Mouse (Mus musculus) liver, embryonic 14.5 days (tissue): ENCODE data around the gene Dip2a. TPM values are rescaled to one million over a fixed set of nuclear protein-coding genes. Genes with fewer than 3 reads are reported as not detected.

Source experiments
- ATAC-seq: fragments of 200-750 bp; cut with Nextera tagmentation; 2 replicates; pipeline ENCODE4 v1.8.0; 2017; ENCODE audit warnings: moderate number of reproducible peaks, mild to moderate bottlenecking, moderate library complexity; ENCODE audit not compliant: insufficient read depth
- DNase-seq, 3 experiments: peaks; one replicate each; pipeline ENCODE4 v3.0.0-alpha.2; 2012 to 2013; ENCODE audit warnings: low read depth in 3 of 3, low spot score in 3 of 3
- H3K27ac ChIP-seq: fragments of 300-500 bp; sonication (generic); 2 replicates; pipeline ENCODE4 v1.5.1; 2014; ENCODE audit warnings: moderate library complexity, mild to moderate bottlenecking, control low read depth, inconsistent platforms
- H3K27me3 ChIP-seq: fragments of 300-500 bp; sonication (generic); 2 replicates; pipeline ENCODE4 v1.6.1; 2014; ENCODE audit warnings: mild to moderate bottlenecking, low read length, moderate library complexity; ENCODE audit not compliant: control insufficient read depth, insufficient read depth
- H3K36me3 ChIP-seq: fragments of 300-500 bp; sonication (generic); replicated peaks from 2 replicates; pipeline ENCODE4 v1.6.1; 2014; ENCODE audit warnings: low read depth; ENCODE audit not compliant: control insufficient read depth, insufficient read depth
- H3K4me1 ChIP-seq, 2 experiments: fragments of 200-500 bp in 1 of 2; fragments of 300-500 bp in 1 of 2; sonication (generic) in 1 of 2; replicated peaks; 2 replicates each; pipeline ENCODE4 v1.6.1; 2012 to 2014; ENCODE audit warnings: antibody characterized with exemption in 1 of 2, inconsistent platforms in 1 of 2, low read length in 1 of 2; ENCODE audit not compliant: control insufficient read depth in 2 of 2, insufficient read depth in 2 of 2
- H3K4me2 ChIP-seq: fragments of 300-500 bp; sonication (generic); 2 replicates; pipeline ENCODE4 v1.6.1; 2014; ENCODE audit warnings: low read depth, mild to moderate bottlenecking, control low read depth, moderate library complexity
- H3K4me3 ChIP-seq, 2 experiments: fragments of 200-500 bp in 1 of 2; fragments of 300-500 bp in 1 of 2; sonication (generic) in 1 of 2; 2 replicates each; pipeline ENCODE4 v1.5.1; 2012 to 2014; ENCODE audit warnings: low read depth in 2 of 2, low read length in 2 of 2, mild to moderate bottlenecking in 2 of 2, control low read depth in 1 of 2, inconsistent platforms in 1 of 2, moderate library complexity in 1 of 2; ENCODE audit not compliant: insufficient read depth in 1 of 2
- H3K9ac ChIP-seq: fragments of 300-500 bp; sonication (generic); replicated peaks from 2 replicates; pipeline ENCODE4 v1.6.1; 2014; ENCODE audit warnings: mild to moderate bottlenecking, control low read depth, moderate library complexity
- H3K9me3 ChIP-seq: fragments of 300-500 bp; sonication (generic); 2 replicates; pipeline ENCODE4 v1.6.1; 2016; ENCODE audit warnings: low read length, mixed read lengths; ENCODE audit not compliant: control insufficient read depth
- CTCF ChIP-seq: IDR thresholded peaks from 2 replicates; pipeline ENCODE4 v1.5.1; 2016; ENCODE audit warnings: antibody characterized with exemption, low read depth, control low read depth
- EP300 ChIP-seq: IDR thresholded peaks from 2 replicates; pipeline ENCODE4 v1.6.1; 2016; ENCODE audit warnings: antibody characterized with exemption, low read depth
- WGBS: fragments of 180-500 bp; shearing (Covaris S2); extraction: QIAGEN DNeasy Blood & Tissue Kit; methylation state at CpG from one replicate; pipeline ENCODE4 v1.1.7; 2014; ENCODE audit not compliant: insufficient replicate concordance; 5-methylcytosine and 5-hydroxymethylcytosine counted together
- polyA plus RNA-seq, 2 experiments: library from polyadenylated mRNA; depleted of rRNA in 1 of 2; stranded (reverse) in 1 of 2; unstranded in 1 of 2; fragments of >200 nt; fragmentation: Nextera tagmentation in 1 of 2; extraction: Ambion mirVana in 1 of 2; gene quantifications; 2 replicates each; pipeline versions ENCODE4 v1.2.1 to v1.2.3; 2012 to 2014

Gene Dip2a
- polyA plus RNA-seq, 2 experiments: 0.62 to 1.8 TPM

GRCm38 (mm10) chr10:76218240-76218639, 126.9 kb downstream of the Dip2a start:
- DNase-seq: no peak

DNA sequence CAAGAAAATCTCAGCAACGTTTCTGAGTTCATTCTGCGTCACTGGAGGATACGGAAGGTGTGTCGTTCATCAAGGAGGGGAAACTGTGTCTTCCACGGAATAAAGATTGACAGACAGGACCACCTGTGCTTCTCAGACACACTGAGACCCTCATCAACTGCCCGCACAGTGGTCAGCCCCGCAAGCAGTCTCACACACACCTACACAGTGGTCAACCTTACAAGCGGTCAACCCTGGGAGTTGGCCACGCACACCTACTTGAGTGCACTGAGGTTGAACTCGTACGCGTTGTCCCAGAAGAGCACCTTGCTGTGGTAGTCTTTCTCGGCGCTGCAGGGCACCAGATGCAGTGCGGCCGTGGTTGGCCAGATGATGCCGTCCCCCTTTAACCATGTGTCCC, 128.0 kb downstream of the Dip2a start:
- no peaks in the 10 kb centered on the region for H3K27me3 ChIP-seq
- H3K4me3 ChIP-seq: no peak overlapping the region
- TF ChIP-seq EP300: no peak
- no peak for TF ChIP-seq CTCF
- no peaks in the 10 kb centered on the region for H3K4me1 ChIP-seq
- no peak overlapping the region for H3K27ac ChIP-seq
- WGBS: 85% methylated on average over 17 of the region's 17 CpGs
- no peak for DNase-seq
- no peaks in the 10 kb centered on the region for H3K9me3 ChIP-seq
- H3K9ac ChIP-seq: no peak overlapping the region
- no peak overlapping the region for H3K4me2 ChIP-seq
- no peak for ATAC-seq
- no peaks in the 10 kb centered on the region for H3K36me3 ChIP-seq

More at GRCm38 (mm10) chr10:76218240-76218639, 126.9 kb downstream of the Dip2a start:
- Histone ChIP-seq H3K9me3 (no peaks in the 10 kb centered on the region), H3K27me3 (no peaks in the 10 kb centered on the region), H3K27ac (no peak overlapping the region), H3K4me3 (no peak overlapping the region), H3K4me2 (no peak overlapping the region), H3K4me1 (no peaks in the 10 kb centered on the region), H3K9ac (no peak overlapping the region), H3K36me3 (no peaks in the 10 kb centered on the region)
- TF ChIP-seq EP300: no peak
- TF ChIP-seq CTCF: no peak
- no peak for ATAC-seq
- WGBS: 61% methylated on average over 9 of the region's 9 CpGs

- Histone ChIP-seq H3K4me2 (no peak overlapping the region), H3K4me3 (no peak overlapping the region), H3K36me3 (no peaks in the 10 kb centered on the region), H3K4me1 (no peaks in the 10 kb centered on the region), H3K27ac (no peak overlapping the region), H3K27me3 (no peaks in the 10 kb centered on the region), H3K9ac (no peak overlapping the region), H3K9me3 (no peaks in the 10 kb centered on the region)
- WGBS: 58% methylated on average over 4 of the region's 4 CpGs
- no peak for TF ChIP-seq CTCF
- DNase-seq (no peak), ATAC-seq (no peak)
These were observed 130.9 kb downstream of the Dip2a start for GRCm38 (mm10) chr10:76214161-76214560.

GRCm38 (mm10) chr10:76212121-76212520, 133.0 kb downstream of the Dip2a start:
- Histone ChIP-seq H3K36me3 (no peaks in the 10 kb centered on the region), H3K4me2 (no peak overlapping the region), H3K4me1 (no peaks in the 10 kb centered on the region), H3K27ac (no peak overlapping the region), H3K9me3 (no peaks in the 10 kb centered on the region), H3K9ac (no peak overlapping the region), H3K27me3 (no peaks in the 10 kb centered on the region), H3K4me3 (no peak overlapping the region)
- ATAC-seq (no peak), DNase-seq (no peak)
- no peak for TF ChIP-seq EP300
- no peak for TF ChIP-seq CTCF
- WGBS: 63% methylated on average over 6 of the region's 6 CpGs

DNA sequence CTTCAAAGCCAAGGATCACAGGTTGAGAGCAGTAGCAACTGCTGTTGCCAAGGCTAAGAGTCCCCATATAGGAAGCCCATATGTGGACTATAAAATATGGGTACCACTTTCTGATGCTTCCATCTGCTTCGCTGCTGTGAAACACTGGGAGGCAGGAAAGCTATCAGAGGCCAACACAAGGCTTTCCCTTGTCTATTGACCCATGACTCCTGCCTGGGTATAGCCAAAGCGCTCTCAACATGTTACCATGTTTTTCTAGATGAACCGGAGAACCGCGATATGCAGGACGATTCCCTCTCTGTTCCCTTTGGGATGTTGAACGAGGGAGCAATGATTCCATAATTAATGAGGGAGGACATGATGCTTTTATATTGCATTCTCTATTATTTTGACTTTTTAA, 134.3 kb downstream of the Dip2a start:
- DNase-seq (no peak), ATAC-seq (no peak)
- H3K27me3 ChIP-seq: no peaks in the 10 kb centered on the region
- no peak overlapping the region for H3K27ac ChIP-seq
- H3K4me2 ChIP-seq: no peak overlapping the region
- H3K9me3 ChIP-seq: no peaks in the 10 kb centered on the region
- no peak overlapping the region for H3K9ac ChIP-seq
- WGBS: 87% methylated on average over 7 of the region's 7 CpGs
- no peaks in the 10 kb centered on the region for H3K36me3 ChIP-seq
- H3K4me3 ChIP-seq: no peak overlapping the region
- H3K4me1 ChIP-seq: no peaks in the 10 kb centered on the region
- TF ChIP-seq CTCF: no peak
- no peak for TF ChIP-seq EP300

Other genes starting within 250 kb of the Dip2a start
- 0.08 and 0.10 TPM in 2 replicates for gene Slc5a4b, start 234.3 kb downstream of the Dip2a start, polyA plus RNA-seq (2012; rRNA removed)
- 0.03 and 0.18 TPM in 2 replicates for gene Slc5a4b, start 234.3 kb downstream of the Dip2a start, polyA plus RNA-seq (2014; fragmentation: Nextera tagmentation; extraction: Ambion mirVana)
- 0.03 and 0.04 TPM in 2 replicates for gene Slc5a4a, start 197.8 kb downstream of the Dip2a start, polyA plus RNA-seq (2012; rRNA removed)
- gene Slc5a4a, start 197.8 kb downstream of the Dip2a start, polyA plus RNA-seq (2014; fragmentation: Nextera tagmentation; extraction: Ambion mirVana): not detected in 2 replicates
- gene Prmt2, start 107.4 kb downstream of the Dip2a start, polyA plus RNA-seq (2012; rRNA removed): 3.8 and 3.9 TPM in 2 replicates
- 4.3 and 5.0 TPM in 2 replicates for gene Prmt2, start 107.4 kb downstream of the Dip2a start, polyA plus RNA-seq (2014; fragmentation: Nextera tagmentation; extraction: Ambion mirVana)
- 0.06 TPM in 1 of 2 replicates, not detected in the other for gene S100b, start 91.4 kb downstream of the Dip2a start, polyA plus RNA-seq (2012; rRNA removed)
- gene S100b, start 91.4 kb downstream of the Dip2a start, polyA plus RNA-seq (2014; fragmentation: Nextera tagmentation; extraction: Ambion mirVana): not detected in 2 replicates
- not detected in 2 replicates for gene AC141477.1, start 95.2 kb upstream of the Dip2a start, polyA plus RNA-seq (2012; rRNA removed)
- not detected in 2 replicates for gene AC141477.1, start 95.2 kb upstream of the Dip2a start, polyA plus RNA-seq (2014; fragmentation: Nextera tagmentation; extraction: Ambion mirVana)
- 9.9 and 19.9 TPM in 2 replicates for gene Pcnt, start 97.5 kb upstream of the Dip2a start, polyA plus RNA-seq (2012; rRNA removed)
- gene Pcnt, start 97.5 kb upstream of the Dip2a start, polyA plus RNA-seq (2014; fragmentation: Nextera tagmentation; extraction: Ambion mirVana): 9.3 and 11.6 TPM in 2 replicates
- not detected in 2 replicates for gene 2610028H24Rik, start 103.8 kb upstream of the Dip2a start, polyA plus RNA-seq (2012; rRNA removed)
- gene 2610028H24Rik, start 103.8 kb upstream of the Dip2a start, polyA plus RNA-seq (2014; fragmentation: Nextera tagmentation; extraction: Ambion mirVana): not detected in 2 replicates
- 8.7 and 12.5 TPM in 2 replicates for gene Mcm3ap, start 123.6 kb upstream of the Dip2a start, polyA plus RNA-seq (2012; rRNA removed)
- 23.4 and 24.7 TPM in 2 replicates for gene Mcm3ap, start 123.6 kb upstream of the Dip2a start, polyA plus RNA-seq (2014; fragmentation: Nextera tagmentation; extraction: Ambion mirVana)
- gene Ybey, start 123.8 kb upstream of the Dip2a start, polyA plus RNA-seq (2012; rRNA removed): 1.1 and 1.5 TPM in 2 replicates
- gene Ybey, start 123.8 kb upstream of the Dip2a start, polyA plus RNA-seq (2014; fragmentation: Nextera tagmentation; extraction: Ambion mirVana): 1.8 TPM in 2 replicates
- 26.0 and 31.7 TPM in 2 replicates for gene Lss, start 186.3 kb upstream of the Dip2a start, polyA plus RNA-seq (2012; rRNA removed)
- 45.2 and 46.6 TPM in 2 replicates for gene Lss, start 186.3 kb upstream of the Dip2a start, polyA plus RNA-seq (2014; fragmentation: Nextera tagmentation; extraction: Ambion mirVana)
- 0.06 TPM in 1 of 2 replicates, not detected in the other for gene Spatc1l, start 217.0 kb upstream of the Dip2a start, polyA plus RNA-seq (2012; rRNA removed)
- gene Spatc1l, start 217.0 kb upstream of the Dip2a start, polyA plus RNA-seq (2014; fragmentation: Nextera tagmentation; extraction: Ambion mirVana): not detected in 2 replicates
- 27.8 and 29.9 TPM in 2 replicates for gene Ftcd, start 230.4 kb upstream of the Dip2a start, polyA plus RNA-seq (2012; rRNA removed)
- gene Ftcd, start 230.4 kb upstream of the Dip2a start, polyA plus RNA-seq (2014; fragmentation: Nextera tagmentation; extraction: Ambion mirVana): 19.2 and 19.8 TPM in 2 replicates